Mouse (Mus musculus): ENCODE measurements at regions not wholly inside any gene's neighbourhood (a gene's known extent, or its start where the extent isn't known, plus 50 kb on each side); places are given as distances from the start of the nearest gene placed in this dataset.

DNA sequence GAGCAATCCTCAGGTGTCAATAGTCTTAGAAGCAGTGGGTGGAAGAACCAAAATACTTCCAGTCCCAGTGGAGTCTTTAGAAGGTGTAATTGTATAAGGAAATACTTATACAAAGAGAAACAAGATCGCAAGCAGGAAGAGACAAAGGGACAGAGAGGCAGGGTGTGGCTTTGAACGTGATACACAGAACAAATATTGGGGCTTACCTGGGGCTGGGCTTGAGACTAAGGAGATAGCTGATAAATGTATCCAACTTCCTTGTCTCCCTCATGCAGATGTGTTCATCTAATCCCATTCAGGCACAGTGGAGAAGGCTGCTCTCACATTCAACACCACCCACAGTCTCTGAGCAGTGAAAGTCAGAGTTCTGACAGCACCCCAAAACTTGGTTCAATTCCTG is 331.9 kb upstream of the Igfbp3 start:
- Histone ChIP-seq H3K27ac (ENCODE audit: low read depth, low read length) (no peak overlapping the region), H3K36me3 (ENCODE audit: control insufficient read depth, insufficient read depth, low read length) (no peaks in the 10 kb centered on the region), H3K4me1 (ENCODE audit: control insufficient read depth, insufficient read depth, low read length) (no peaks in the 10 kb centered on the region), H3K4me2 (ENCODE audit: low read length) (no peak overlapping the region), H3K9ac (ENCODE audit: low read length) (no peak overlapping the region), H3K27me3 (replicated peaks; ENCODE audit: control insufficient read depth, insufficient read depth, low read length) (no peaks in the 10 kb centered on the region), H3K4me3 (ENCODE audit: low read depth, low read length) (no peak overlapping the region), H3K9me3 (replicated peaks; ENCODE audit: control insufficient read depth, low read length) (no peaks in the 10 kb centered on the region)
- 85% methylated on average over 2 of the region's 2 CpGs for WGBS
- DNase-seq (ENCODE audit: low spot score) (no peak), ATAC-seq (no peak)

DNA sequence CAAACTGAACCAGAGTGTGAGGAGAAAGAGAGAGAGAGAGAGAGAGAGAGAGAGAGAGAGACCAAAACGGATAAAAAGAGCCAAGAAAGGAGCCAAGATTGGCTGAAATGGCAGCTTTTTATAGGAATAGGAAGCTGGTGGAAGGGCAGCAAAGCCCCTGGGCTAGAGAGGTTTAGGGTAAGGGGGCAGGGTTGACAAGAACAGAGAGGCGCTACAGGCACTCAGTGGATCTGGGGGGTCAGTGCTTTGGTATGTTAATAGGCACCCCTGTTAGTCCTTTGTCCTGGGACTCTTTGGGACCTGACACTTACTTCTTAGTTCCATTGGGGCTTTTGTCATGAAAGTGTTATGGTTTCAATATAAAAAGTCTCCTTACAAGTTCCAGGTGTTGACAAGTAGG is 320.9 kb upstream of the Igfbp3 start:
- no peak overlapping the region for H3K27ac ChIP-seq (ENCODE audit: low read depth, low read length)
- no peaks in the 10 kb centered on the region for H3K9me3 ChIP-seq (replicated peaks; ENCODE audit: control insufficient read depth, low read length)
- no peaks in the 10 kb centered on the region for H3K36me3 ChIP-seq (ENCODE audit: control insufficient read depth, insufficient read depth, low read length)
- no peak for DNase-seq (ENCODE audit: low spot score)
- no peak for ATAC-seq
- no peak overlapping the region for H3K9ac ChIP-seq (ENCODE audit: low read length)
- H3K4me1 ChIP-seq (ENCODE audit: control insufficient read depth, insufficient read depth, low read length) = no peaks in the 10 kb centered on the region
- H3K27me3 ChIP-seq (replicated peaks; ENCODE audit: control insufficient read depth, insufficient read depth, low read length) = no peaks in the 10 kb centered on the region
- no peak overlapping the region for H3K4me2 ChIP-seq (ENCODE audit: low read length)
- 28% methylated on average over 2 of the region's 2 CpGs for WGBS
- H3K4me3 ChIP-seq (ENCODE audit: low read depth, low read length) = no peak overlapping the region

DNA sequence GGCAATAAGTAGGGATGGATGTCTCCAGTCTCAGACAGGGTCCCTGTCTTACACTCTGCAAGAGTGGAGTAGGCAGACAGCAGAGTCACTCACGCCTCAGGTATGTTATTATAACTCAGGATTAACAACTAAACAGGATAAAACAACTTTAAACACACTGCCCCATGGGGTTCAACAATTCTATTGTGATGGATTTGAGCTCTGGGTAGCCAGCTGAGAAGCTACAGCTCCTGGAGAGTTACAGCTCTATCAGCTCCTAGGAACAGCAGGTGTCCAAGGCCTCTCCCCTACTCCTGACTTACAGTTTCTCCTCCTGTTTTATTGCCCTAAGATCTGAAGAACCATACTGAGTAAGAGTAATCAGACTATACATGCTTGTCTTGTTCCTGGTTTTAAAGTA is 319.6 kb upstream of the Igfbp3 start:
- Histone ChIP-seq H3K9ac (ENCODE audit: low read length) (no peak overlapping the region), H3K36me3 (ENCODE audit: control insufficient read depth, insufficient read depth, low read length) (no peaks in the 10 kb centered on the region), H3K27ac (ENCODE audit: low read depth, low read length) (no peak overlapping the region), H3K9me3 (replicated peaks; ENCODE audit: control insufficient read depth, low read length) (no peaks in the 10 kb centered on the region), H3K27me3 (replicated peaks; ENCODE audit: control insufficient read depth, insufficient read depth, low read length) (no peaks in the 10 kb centered on the region), H3K4me2 (ENCODE audit: low read length) (no peak overlapping the region), H3K4me3 (ENCODE audit: low read depth, low read length) (no peak overlapping the region), H3K4me1 (ENCODE audit: control insufficient read depth, insufficient read depth, low read length) (no peaks in the 10 kb centered on the region)
- WGBS = 38% methylated on average over 1 of the region's 1 CpGs
- ATAC-seq (no peak), DNase-seq (ENCODE audit: low spot score) (no peak)

DNA sequence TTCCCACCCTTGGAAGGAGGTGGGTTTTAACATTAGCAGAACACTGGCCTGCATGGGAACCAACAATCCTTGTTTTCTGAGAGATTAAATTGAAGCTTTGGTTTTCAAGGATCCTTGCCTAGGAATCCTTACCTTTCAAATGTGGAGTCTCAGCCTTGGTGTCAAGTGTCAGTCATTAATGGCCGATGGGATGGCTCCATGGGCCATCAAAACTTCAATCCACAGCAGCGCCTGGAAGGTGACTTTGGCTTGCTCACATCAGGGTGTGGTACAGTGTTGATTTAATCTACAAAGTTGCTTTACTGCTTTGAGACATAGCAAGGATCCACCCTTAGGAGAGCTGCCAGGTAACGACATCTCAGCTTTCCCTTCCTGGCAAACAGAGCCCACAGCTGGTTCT is 318.1 kb upstream of the Igfbp3 start:
- Histone ChIP-seq H3K4me2 (ENCODE audit: low read length) (no peak overlapping the region), H3K36me3 (ENCODE audit: control insufficient read depth, insufficient read depth, low read length) (no peaks in the 10 kb centered on the region), H3K9me3 (replicated peaks; ENCODE audit: control insufficient read depth, low read length) (no peaks in the 10 kb centered on the region), H3K4me1 (ENCODE audit: control insufficient read depth, insufficient read depth, low read length) (no peaks in the 10 kb centered on the region), H3K4me3 (ENCODE audit: low read depth, low read length) (no peak overlapping the region), H3K27ac (ENCODE audit: low read depth, low read length) (no peak overlapping the region), H3K9ac (ENCODE audit: low read length) (no peak overlapping the region), H3K27me3 (replicated peaks; ENCODE audit: control insufficient read depth, insufficient read depth, low read length) (no peaks in the 10 kb centered on the region)
- DNase-seq (ENCODE audit: low spot score) (no peak), ATAC-seq (no peak)
- 76% methylated on average over 3 of the region's 3 CpGs for WGBS

DNA sequence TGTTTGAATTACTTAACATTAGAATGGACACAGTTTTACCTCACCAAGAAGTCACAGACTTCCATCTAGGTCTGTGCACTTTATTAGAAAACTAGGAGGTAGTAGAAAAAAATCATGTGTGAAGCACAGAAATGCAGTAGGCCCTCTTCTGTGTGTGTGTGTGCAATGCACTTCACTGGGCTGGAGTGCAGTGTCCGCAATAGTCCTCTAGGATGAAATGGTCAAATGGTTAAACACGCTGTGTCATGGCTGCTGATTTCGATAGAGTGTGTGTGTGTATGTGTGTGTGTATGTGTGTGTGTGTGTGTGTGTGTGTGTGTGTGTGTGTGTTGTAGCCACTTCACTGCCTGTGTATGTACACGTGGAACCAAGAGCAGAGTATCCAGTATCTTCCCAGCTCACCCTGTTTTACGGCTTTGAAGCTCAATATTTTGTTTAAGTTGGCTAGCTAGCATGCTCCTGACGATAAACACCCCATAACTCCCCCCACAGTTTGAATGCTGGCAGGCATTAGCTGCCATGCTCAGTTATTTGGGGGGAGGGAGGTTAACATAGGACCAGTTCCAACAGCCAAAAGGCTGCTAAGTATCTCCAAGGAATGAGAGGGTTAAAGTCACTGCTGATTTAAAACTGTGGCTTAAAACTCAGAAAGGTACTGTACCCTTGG is 316.9 kb upstream of the Igfbp3 start:
- ATAC-seq (no peak), DNase-seq (ENCODE audit: low spot score) (no peak)
- no peak overlapping the region for H3K9ac ChIP-seq (ENCODE audit: low read length)
- H3K36me3 ChIP-seq (ENCODE audit: control insufficient read depth, insufficient read depth, low read length) = no peaks in the 10 kb centered on the region
- H3K27me3 ChIP-seq (replicated peaks; ENCODE audit: control insufficient read depth, insufficient read depth, low read length) = no peaks in the 10 kb centered on the region
- H3K4me1 ChIP-seq (ENCODE audit: control insufficient read depth, insufficient read depth, low read length) = no peaks in the 10 kb centered on the region
- no peak overlapping the region for H3K27ac ChIP-seq (ENCODE audit: low read depth, low read length)
- H3K9me3 ChIP-seq (replicated peaks; ENCODE audit: control insufficient read depth, low read length) = no peaks in the 10 kb centered on the region
- WGBS = 88% methylated on average over 6 of the region's 6 CpGs
- H3K4me2 ChIP-seq (ENCODE audit: low read length) = no peak overlapping the region
- H3K4me3 ChIP-seq (ENCODE audit: low read depth, low read length) = no peak overlapping the region

DNA sequence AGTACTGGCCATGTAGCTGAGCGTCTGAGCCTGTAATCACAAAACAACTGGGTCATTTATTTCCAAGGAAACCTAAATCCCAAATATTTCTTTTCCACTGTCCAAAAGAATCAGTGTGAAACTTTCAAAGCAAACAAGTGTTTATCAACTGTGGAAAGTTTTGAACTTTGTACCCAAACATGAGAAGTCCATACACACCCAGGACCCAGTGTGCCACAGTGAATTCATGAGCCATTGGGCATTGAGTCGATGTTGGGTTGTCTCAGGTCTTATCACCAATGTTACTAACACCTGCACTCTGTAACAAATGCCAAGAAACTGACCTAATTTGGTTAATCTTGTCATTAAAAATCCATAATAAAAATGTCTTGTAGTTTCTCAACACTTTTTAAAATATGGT is 305.8 kb upstream of the Igfbp3 start:
- no peak overlapping the region for H3K27ac ChIP-seq (ENCODE audit: low read depth, low read length)
- H3K4me2 ChIP-seq (ENCODE audit: low read length) = no peak overlapping the region
- no peak for ATAC-seq
- no peaks in the 10 kb centered on the region for H3K9me3 ChIP-seq (replicated peaks; ENCODE audit: control insufficient read depth, low read length)
- WGBS = 81% methylated on average over 2 of the region's 2 CpGs
- H3K9ac ChIP-seq (ENCODE audit: low read length) = no peak overlapping the region
- H3K36me3 ChIP-seq (ENCODE audit: control insufficient read depth, insufficient read depth, low read length) = no peaks in the 10 kb centered on the region
- no peaks in the 10 kb centered on the region for H3K27me3 ChIP-seq (replicated peaks; ENCODE audit: control insufficient read depth, insufficient read depth, low read length)
- DNase-seq (ENCODE audit: low spot score) = no peak
- H3K4me1 ChIP-seq (ENCODE audit: control insufficient read depth, insufficient read depth, low read length) = no peaks in the 10 kb centered on the region
- H3K4me3 ChIP-seq (ENCODE audit: low read depth, low read length) = no peak overlapping the region

DNA sequence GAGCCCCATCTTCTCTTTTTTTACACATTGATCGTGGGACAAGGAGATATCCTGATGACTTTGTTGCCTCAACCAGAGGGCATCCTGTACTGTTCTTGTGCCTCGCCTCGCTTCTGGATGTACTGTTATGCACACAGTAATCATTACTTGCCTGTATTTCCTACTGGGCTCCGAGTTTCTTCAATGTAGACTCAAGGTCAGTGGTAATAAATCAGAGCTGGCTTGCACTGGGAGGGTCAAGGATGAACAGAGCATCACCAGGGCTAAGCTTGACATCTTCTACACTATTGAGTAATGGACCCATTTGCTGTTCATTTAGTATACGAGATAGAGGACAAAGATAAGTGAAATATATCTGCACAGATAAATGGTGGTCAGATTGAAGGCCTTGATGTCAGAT is 295.1 kb upstream of the Igfbp3 start:
- DNase-seq (ENCODE audit: low spot score) (no peak), ATAC-seq (no peak)
- 84% methylated on average over 5 of the region's 5 CpGs for WGBS
- H3K9me3 ChIP-seq (replicated peaks; ENCODE audit: control insufficient read depth, low read length) = no peaks in the 10 kb centered on the region
- H3K4me1 ChIP-seq (ENCODE audit: control insufficient read depth, insufficient read depth, low read length) = no peaks in the 10 kb centered on the region
- no peaks in the 10 kb centered on the region for H3K27me3 ChIP-seq (replicated peaks; ENCODE audit: control insufficient read depth, insufficient read depth, low read length)
- no peaks in the 10 kb centered on the region for H3K36me3 ChIP-seq (ENCODE audit: control insufficient read depth, insufficient read depth, low read length)
- H3K27ac ChIP-seq (ENCODE audit: low read depth, low read length) = no peak overlapping the region
- H3K9ac ChIP-seq (ENCODE audit: low read length) = no peak overlapping the region
- no peak overlapping the region for H3K4me3 ChIP-seq (ENCODE audit: low read depth, low read length)
- H3K4me2 ChIP-seq (ENCODE audit: low read length) = no peak overlapping the region

DNA sequence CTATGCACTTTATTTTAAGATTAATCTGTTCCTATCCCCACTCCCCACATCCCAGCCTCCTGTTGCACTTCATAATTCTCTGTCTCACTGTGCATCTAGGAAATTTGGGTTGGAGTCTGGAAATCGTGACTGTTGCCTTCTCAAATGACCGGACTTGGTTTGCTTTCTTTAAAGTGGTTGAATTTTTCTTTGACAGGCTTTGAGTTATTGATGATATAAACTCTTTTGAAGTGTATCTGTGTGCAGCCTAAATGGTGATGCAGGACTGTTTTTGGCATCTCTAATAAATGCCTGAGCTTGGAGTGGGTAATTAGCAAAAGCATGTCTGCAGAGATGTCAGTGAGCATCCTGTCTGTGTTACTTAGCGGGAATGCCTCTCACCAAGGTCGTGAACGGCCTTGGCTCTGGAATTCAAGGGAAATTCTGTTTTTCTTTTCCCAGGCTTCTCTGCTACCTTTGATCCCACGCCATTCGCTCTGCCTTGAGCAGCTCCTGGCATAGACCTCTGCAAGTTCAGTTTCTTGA is 292.8 kb upstream of the Igfbp3 start:
- DNase-seq (ENCODE audit: low spot score) (no peak), ATAC-seq (no peak)
- H3K9ac ChIP-seq (ENCODE audit: low read length) = no peak overlapping the region
- H3K4me1 ChIP-seq (ENCODE audit: control insufficient read depth, insufficient read depth, low read length) = no peaks in the 10 kb centered on the region
- 82% methylated on average over 7 of the region's 7 CpGs for WGBS
- H3K4me3 ChIP-seq (ENCODE audit: low read depth, low read length) = no peak overlapping the region
- H3K27me3 ChIP-seq (replicated peaks; ENCODE audit: control insufficient read depth, insufficient read depth, low read length) = no peaks in the 10 kb centered on the region
- no peak overlapping the region for H3K4me2 ChIP-seq (ENCODE audit: low read length)
- H3K36me3 ChIP-seq (ENCODE audit: control insufficient read depth, insufficient read depth, low read length) = no peaks in the 10 kb centered on the region
- H3K27ac ChIP-seq (ENCODE audit: low read depth, low read length) = no peak overlapping the region
- no peaks in the 10 kb centered on the region for H3K9me3 ChIP-seq (replicated peaks; ENCODE audit: control insufficient read depth, low read length)

DNA sequence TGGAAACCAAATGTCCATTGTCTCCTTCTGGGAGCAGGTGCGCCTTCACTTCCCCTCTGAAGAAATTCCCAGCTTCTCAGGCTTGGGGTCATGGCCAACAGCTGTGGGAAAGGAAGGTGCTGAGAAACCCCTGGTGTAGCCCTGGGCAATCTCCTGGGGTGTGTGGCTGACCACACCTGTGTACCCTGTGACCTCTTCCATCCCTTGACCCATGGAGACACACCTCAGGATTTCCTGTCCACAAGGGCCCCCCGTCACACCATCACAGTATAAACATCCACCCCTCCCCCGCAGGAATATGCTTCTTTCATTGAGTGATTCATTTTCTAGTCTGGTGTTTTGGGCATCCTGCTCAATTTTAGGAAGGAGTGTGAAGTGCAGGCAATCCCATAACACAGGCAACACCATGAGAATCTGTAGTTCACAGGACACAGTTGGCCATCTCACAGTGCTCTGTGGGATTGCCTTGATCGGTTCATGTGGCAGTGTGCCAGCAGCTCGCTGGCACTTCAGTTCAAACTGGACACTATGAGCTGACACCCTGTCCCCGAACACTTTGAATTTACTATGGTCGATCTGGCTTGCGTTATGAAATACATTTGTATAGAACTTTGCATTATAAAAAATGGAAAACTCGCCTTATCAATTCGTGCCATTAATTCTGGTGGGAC is 291.1 kb upstream of the Igfbp3 start:
- H3K4me3 ChIP-seq (ENCODE audit: low read depth, low read length) = no peak overlapping the region
- WGBS = 85% methylated on average over 10 of the region's 10 CpGs
- H3K9ac ChIP-seq (ENCODE audit: low read length) = no peak overlapping the region
- no peak overlapping the region for H3K27ac ChIP-seq (ENCODE audit: low read depth, low read length)
- peak; percentile 8 for DNase-seq (ENCODE audit: low spot score)
- ATAC-seq = 0 out of 2 replicates have a peak, but pooled peaks have one; percentile 32
- no peaks in the 10 kb centered on the region for H3K9me3 ChIP-seq (replicated peaks; ENCODE audit: control insufficient read depth, low read length)
- no peaks in the 10 kb centered on the region for H3K27me3 ChIP-seq (replicated peaks; ENCODE audit: control insufficient read depth, insufficient read depth, low read length)
- H3K36me3 ChIP-seq (ENCODE audit: control insufficient read depth, insufficient read depth, low read length) = no peaks in the 10 kb centered on the region
- no peaks in the 10 kb centered on the region for H3K4me1 ChIP-seq (ENCODE audit: control insufficient read depth, insufficient read depth, low read length)
- H3K4me2 ChIP-seq (ENCODE audit: low read length) = no peak overlapping the region

Data from forebrain, embryonic 14.5 days (tissue).